Mouse (Mus musculus): ENCODE data around the gene Arih2.
A peak's percentile ranks its signal among the peaks of the same experiment; 100 is the strongest.

Arih2 gene

DNA sequence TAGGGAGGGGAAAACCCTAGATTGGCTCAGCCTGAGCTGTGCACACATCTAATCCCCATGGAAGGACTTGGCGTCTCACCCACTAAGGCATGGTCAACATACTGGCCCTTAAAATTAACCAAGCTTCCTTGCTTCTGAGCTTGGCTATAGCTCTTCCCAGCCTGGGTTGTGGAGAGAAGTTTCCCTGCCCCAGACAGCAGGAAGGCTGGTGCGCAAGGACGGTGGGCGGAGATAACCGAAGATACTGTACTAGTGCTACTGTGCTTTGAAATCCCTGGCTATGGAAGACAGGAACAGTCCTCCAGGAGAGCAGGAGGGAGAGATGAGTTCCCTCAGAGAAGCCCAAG, 69.9 kb downstream of the Arih2 start:
- no peak for DNase-seq (ENCODE audit: extremely low spot score)

DNA sequence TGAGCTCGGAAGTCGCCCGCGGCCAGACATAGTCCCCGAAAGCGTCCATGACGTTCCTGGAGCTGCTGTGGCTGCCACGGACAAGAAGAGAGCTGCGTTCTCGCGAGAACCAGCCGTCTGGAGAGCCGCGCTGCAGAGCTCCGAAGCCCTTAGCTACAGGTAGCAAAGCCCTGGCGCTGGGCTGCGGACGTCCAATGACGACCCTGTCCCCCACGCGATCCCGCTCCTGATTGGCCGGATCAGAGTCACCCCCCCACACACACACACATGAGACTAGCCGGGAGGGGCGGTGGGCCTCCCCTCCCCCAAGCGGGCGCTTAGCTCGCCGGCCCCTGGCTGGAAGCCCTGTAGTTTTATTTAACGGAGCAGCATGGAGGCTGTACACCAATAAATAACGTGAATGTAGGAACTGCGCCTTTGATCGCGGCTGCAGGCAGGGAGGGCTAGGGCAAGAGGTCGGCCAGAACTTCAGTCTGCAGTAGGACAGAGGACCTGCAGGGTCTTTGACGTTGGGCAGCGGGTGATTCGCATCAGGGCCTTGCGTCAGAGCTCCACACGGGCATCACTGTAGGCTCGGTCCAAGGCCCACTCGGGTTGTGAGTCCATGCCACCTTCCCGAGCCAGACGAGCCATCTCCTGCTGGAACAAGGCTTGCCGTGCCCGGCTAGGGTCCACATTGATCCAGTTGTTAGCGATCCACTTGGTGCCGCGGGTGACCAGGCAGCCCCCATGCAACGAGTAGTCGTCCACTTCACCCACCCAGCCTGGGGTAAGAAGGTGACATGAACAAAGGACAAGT, 70.4 kb downstream of the Arih2 start, which contains the start of gene Wdr6:
Wdr6 (minus strand) TSS at position 195 of the 799 bp plus-strand sequence.
- peak; percentile 96 for DNase-seq (ENCODE audit: extremely low spot score)

DNA sequence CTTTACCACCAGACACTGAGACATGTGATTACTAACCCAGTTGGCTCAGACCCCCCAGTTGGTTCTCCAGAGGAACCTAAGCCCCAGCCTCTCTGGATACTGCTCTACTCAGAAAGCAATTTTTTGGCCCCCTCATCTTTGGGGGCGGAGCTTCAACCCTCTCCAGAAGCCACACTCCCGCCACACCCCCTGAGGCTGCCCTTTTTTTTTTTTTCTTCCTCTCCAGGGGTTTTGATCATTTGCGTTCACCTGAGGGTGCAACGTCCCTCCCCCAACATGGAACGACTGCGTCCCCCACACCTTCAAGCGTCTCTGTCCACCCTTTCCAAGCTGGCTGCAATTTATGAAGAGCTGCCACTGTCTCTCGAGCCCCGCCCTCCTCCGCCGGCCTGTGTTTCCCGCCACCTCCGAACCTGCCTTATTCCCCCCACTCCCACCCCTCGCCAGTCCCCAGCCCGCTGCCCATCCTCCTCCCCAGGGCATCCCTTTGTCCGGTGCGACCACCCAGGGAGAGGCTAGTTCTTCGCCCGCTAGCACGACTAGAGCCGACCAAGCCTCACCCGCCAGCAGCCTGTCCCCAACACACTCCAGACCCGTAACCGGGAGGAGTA, 71.1 kb downstream of the Arih2 start:
- no peak for DNase-seq (ENCODE audit: extremely low spot score)

DNA sequence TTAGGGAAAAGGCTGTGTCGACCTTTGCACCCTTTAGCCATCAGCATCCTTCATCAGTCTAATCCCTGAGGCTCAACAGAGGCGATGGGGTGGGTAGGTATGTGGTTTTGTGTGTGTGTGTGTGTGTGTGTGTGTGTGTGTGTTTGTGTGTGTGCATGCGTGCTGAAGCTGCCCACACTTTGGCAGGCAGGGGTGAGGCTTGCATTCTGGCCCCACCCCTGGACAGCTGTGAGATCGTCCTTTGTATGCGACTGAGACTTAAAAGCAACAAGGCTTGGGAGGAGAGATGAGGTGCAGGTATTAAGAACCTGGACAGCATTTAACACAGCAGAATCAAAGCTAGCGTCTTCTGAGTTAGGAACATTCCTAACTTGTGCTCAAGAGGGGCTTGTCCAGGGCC, 72.2 kb downstream of the Arih2 start:
- no peak for DNase-seq (ENCODE audit: extremely low spot score)

DNA sequence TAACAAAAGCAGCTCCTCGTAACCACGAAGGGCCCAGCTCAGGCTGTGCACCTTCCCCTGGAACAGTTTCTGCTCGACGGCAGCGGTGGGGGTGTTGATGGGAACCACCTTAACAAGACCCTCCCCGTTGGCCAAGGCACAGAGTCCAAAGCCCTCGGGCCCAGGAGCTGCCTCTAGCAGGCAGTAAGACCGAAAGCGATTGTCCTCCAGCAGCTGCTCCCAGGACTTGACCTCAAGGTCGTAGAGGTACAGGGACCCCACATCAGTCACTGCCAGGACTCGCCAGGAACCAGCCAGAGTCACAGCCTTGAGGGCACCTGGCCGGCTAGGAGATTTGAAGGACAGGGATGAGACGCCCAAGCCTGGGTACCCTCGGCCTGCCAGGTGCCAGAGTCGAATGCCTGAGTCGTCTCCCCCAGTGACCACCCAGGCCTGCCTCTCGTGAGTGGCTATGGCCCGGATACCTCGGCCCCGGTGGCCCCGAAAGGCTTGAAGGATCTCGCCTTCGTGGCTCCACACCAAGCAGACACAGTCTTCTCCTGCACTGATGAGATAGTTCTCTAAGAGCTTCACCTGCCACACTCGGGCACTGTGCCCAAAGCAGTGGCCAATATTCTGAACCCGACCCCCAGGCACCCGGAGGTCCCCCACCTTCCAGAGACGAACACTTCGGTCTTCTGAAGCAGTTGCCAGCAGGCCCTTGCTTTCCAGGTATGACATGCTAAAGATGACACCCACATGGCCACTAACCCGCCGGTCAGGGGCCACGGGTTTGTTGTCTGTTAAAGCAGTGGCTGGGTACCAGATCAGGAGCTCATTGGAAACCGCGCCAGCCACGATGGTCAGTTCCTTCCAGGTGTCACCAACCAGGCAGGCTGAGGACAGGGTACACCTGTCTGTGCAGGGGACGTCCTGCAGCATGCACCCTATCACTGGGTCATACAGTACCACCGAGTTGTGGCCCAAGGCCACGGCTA, 73.6 kb downstream of the Arih2 start:
- DNase-seq (ENCODE audit: extremely low spot score) = no peak

DNA sequence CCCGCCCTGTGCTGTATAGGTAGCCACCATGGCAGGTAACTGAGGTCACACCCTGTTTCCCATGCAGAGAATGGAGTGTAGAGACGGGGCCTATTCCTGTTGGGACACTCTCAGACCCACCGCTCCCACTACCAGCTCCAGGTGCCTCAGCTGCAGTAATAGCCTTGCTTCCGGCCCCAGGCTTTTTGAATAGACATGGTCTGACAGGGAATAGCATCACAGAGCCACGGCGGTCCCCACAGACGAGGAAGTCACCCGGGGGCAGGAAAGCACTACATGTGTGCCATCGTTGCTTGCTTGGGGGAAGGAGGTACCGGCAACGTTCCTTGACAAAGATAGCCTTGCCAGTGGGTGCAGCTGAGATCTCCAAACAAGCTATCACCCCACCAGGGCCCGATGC, 74.3 kb downstream of the Arih2 start:
- DNase-seq (ENCODE audit: extremely low spot score) = no peak

DNA sequence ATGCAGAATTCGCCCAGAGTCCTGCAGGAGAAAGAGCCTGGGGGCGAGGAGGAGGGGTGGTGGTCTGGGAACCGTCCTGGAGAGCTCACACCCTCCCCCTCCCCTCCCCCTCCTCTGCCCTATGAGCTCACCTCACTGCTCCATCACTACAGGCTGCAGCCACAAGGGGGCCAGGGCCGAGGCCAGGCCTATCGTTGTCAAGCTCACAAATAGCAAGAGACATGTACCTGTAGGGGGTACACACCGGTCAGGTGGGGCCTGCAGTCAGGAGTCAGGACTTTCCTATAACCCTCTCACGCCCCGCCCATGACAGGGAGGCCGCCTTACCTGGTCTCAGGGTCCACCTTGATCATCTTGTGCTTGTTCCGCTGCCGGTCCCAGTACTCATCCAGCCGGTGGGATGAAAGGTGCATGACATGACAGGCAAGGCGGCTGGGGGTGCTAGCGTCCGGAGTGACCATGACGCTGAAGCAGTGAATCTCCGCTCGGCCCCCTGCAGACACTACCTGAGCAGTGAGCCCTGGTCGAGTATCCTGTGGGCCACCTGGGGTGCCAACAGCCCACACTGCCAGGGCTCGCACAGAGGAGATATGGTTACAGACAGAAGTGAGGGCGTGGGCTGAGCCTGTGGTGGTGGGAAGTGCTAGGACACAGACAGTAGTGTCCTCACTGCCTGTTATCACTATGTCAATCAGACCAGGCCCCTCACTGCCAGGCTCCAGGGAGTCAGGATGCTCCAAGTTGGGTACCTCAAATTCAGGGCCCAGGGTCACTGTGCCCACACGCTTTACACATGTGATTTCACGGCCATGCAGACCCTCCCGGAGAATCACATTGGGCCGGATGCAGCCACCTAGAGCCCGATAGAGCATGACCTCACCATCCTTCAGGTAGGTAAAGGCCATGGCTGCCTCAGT, 75.2 kb downstream of the Arih2 start:
- DNase-seq (ENCODE audit: extremely low spot score) = peak; percentile 75

DNA sequence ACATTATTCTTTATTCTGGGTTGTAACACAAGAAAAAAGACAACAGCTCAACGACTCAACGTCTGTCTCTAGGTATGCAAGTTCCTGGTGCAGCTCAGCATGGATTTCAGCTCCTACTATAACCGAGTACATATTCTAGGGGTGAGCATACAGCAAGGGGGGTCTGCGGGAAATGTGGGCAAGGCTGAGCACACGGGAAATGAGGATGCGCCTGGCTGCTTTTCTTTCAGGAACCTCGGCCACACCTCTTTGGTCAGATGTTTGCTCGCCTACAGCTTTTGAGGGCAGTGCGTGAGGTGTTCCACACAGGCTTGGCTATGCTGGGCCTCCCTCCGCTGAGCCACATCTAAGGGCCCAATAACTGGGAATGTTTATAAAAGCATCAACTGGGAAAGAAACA, 76.9 kb downstream of the Arih2 start:
- DNase-seq (ENCODE audit: extremely low spot score) = no peak

DNA sequence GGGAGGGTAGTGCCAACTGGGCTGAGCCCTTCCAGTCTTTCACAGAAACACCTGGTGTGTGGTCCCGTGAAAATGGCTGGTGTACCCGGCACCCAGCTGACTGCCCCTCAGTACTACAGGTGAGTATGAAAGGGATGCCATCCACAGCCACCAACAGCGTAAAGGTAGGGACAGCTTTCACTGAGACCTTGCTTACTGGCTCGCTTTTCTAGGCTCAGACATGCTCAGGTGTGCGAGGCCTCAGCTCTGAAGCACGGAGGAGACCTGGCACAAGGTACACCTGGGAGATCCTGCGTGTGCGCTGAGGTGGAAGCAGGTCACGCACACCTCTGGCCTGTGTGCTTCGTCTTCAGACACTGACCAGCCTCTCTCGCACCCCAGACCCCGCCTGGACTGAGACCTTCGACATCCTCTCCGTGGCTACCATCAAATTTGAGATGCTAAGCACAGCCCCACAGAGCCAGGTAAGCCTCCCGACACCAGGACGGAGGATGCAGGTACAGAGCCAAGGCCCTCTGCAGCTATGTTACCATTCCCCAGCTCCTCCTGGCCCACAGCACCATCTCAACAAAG, 77.7 kb downstream of the Arih2 start:
- no peak for DNase-seq (ENCODE audit: extremely low spot score)

DNA sequence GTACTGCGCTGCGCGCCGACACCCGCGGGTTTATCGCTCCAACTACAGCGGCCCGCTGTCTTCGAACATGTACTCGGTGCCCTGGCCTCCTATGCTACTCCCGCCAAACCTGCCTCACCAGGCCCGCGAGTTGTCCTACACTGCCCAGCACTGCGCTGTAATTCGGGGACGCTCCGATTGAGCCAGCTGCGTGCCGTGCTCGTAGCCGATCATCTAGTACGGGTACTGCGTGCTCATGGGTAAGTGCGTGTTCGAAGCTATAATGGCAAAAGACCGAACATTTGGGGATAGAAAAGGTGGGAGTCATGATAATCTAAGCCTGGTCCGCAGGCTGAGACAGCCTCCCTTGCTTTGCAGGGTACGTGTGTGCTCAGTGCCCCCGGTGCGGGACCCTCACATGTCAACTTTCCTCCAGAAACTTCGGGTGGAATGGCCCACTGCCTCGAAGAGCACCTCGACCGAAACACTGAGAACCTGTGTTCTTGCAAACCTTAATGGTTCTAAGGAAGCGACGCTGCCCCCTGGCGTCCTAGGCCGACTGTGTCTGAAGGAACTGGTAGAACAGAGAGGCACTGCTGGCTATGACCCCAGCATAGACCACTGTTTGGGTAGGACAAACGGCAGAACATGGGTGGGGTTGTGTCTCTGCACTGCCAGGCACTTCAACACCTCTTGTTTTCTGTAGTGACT, 78.8 kb downstream of the Arih2 start:
- peak; percentile 80 for DNase-seq (ENCODE audit: extremely low spot score)

DNA sequence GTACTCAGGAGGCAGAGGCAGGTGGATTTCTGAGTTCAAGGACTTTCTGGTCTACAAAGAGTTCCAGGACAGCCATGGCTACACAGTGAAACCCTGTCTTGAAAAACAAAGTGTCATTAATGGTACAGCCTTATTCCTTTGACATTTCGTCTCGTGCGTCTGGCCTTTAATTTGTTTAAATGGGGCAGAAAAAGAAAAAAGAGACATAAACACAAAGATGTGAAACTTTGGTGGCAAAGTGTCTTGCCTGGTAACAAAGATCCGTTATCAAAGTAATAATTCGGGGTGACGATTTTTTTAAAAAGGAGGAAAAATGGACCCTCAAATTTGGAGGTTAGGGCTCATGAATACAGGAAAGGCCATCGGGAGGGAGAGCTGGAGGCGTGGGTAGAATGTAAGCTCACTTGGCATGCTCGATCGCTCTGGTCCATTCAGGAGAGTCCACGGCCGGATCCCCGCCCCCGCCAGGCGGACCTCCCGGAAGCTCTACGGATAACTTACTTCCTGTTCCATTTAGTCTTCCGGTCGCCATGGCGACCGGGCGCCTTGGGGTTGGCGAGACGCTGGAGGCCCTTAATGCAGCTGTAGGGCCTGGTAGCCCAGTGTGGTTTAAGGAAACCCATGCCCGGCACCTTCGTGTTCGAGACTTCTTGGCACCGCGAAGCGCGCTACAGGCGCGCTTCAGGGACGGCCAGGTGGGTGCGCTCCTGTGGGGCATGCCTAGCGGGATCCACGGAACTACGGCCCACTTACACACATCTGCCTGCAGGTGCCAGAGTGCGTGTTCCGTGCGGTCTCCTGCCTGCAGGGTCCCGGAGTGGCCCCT, 79.6 kb downstream of the Arih2 start, which contains the start of gene Dalrd3:
Dalrd3 (plus strand) TSS at position 506 of the 826 bp plus-strand sequence.
- DNase-seq (ENCODE audit: extremely low spot score) = peak; percentile 90

DNA sequence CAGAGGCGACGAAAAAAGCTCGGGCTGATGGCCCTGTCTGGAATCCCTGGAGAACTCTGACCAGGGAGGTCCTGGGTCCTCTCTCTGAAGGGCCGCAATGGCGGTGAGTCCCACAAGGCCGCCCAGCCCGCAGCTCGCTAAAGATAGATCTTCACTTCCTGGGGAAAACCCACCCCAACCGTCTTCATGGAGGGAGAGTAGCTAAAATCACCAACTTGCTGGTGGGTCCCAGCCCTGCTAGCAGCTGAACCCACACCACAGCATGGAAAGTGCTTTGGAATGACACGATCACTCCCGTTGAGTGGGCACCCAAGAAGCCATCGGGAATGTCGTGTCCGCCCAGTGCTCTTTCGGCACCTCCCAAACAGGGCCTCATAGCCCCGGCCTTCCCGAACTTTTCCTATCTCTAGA, 80.7 kb downstream of the Arih2 start:
- DNase-seq (ENCODE audit: extremely low spot score) = no peak

DNA sequence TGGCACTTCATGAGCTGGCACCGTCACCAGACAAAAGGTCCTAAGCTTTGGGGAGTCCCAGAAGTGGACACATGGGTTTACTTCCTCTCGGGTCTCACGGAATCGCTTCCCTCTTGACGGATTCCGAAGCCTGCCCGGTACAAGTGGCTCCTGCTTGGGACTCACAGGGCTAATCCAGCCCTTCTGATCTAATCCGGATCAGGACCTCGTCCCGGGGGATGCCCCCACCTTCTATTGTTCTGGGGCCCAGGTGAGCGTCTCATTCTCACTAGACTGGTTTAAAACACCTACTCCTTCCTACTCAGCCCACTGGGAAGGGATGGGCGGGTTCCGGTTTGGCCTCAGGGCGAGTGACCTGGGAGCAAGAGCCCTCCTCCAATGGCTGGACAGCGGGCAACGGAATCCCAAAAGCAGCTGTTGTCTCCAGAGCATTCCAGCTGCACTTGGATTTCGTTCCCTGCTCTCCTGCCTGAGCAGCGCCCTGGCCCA, 81.2 kb downstream of the Arih2 start:
- DNase-seq (ENCODE audit: extremely low spot score) = peak; percentile 48

DNA sequence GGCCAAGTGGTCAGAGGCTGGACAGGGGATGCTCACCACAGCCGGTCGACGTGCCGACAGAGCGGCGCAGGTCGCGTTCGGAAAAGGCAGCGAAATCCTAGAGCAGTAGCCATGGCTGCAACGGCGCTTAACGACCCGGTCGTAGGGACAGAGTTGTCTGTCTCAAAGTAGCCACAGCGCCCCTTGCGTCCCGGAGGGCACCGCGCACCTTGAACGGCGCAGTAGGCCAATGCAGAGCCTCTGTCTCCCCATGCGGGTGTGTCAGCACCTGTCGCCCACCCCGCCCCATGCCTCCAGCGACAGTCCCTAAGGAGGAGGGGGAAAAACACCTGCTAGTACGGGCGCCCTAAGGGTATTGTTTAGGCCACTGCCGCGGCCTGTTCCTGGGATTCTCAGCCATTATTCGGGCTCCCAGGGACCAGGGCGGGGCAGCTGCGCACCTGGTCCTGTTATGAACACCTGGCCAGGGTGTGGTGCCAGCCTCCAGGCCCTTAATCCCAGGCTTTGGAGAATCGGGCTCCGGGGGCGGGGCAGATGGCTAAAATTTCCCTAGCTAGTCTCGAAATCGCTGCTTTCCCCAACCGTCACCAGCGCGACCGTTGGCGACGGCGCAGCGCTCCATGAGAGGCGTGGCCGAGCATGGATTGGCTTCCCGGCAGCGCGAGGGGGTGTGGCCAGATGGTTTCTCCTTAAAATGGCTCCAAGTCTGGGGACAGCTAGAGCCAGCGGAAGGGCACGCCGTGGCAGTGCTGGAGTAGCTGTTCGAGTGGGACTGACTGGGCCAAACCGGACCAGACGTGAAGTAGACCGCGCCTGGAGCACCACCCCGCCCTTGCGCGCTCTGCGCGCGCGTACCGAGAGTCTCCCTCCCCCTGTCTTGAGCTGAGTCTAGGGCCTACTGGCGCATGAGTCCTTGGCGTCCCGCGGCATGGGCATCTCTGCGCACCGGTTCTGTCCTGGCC, 82.1 kb downstream of the Arih2 start, which contains the start of gene Ndufaf3:
Ndufaf3 (minus strand) TSS at position 620 of the 962 bp plus-strand sequence.
- peak; percentile 93 for DNase-seq (ENCODE audit: extremely low spot score)

DNA sequence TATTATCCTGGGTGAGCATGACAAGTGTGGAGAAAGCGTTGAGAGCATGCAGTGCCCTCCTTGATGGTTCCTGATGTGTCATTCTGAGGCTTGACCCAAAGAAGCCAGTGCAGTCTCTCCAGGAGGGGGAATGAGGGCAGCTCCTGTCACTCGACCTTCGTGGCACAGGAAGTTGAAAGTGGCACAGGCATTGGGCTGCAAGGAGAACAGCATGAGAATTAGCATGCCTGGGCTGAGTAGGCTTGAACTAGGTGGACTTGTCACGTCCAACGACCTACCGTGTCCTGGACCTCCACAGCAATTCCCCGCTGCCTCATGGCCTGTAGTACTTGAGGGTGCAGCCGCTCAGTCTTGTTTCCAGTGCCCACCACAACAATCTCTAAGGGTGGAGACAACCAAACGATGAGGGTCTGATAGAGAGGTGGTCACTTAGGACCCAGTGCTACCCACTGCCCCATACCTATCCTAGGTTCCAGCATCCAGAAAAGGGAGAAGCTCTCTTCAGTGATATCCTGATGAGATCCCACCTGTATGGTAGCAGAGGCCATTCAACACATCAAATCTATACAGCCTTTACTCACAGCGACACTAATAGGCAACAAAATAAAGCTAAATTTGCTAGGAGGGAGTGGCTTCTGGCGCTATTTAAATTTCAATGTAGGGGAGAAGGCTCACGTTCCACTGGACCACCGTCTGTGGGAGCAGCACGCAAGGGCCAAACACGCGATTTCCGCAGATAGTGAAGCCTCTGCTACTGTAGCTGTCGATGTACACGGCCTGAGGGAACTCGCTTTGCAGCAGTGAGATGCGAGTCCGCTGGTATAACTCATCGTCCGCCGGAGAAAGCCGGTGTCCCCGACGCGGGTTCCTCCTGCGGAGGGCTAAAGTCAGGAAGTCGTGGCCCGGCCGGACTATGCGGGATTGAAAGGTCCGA, 83.0 kb downstream of the Arih2 start:
- DNase-seq (ENCODE audit: extremely low spot score) = no peak

DNA sequence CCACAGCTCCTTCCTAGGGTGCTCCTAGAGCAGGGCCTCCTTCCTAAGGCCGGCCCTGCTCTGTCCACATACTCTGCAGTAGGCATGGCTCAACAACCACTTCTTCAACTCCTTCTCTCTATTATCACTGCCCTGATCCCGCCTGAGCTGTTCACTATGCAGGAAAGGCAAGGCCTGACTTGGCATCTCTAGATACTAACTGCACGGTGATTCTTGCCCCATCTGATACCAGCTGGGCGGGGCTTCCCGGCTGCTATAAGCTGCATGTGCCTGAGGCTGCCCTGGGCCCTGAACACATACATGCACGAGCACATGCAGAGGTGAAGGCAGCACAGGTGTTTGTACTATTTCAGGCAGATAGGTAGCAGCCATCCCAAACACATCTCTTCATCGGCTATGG, 85.1 kb downstream of the Arih2 start:
- DNase-seq (ENCODE audit: extremely low spot score) = no peak

DNA sequence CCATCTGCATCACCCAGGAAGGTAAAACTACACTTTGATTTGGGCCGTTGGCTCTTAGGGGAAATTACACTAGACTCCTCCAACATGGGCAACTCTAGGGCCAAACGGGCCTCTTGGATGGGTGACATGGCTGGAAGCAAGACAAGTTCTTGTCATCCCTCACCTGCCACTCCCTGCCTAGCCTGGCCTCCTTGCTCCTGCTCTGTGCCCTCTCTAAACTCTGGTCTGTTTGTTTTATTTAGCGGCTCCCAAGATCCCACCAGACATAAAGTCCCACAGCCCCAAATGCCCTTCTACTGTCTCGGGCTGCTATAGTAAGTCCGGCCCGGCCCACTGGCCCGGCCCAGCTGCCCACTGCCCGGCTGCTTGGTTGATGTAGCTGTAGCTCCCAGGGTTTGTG, 85.5 kb downstream of the Arih2 start:
- DNase-seq (ENCODE audit: extremely low spot score) = no peak
